Mouse (Mus musculus): Measurements from ENCODE around the gene Adat3. TPM values are rescaled to one million over a fixed set of nuclear protein-coding genes. Genes with fewer than 3 reads are reported as not detected.
A peak's percentile ranks its signal among the peaks of the same experiment; 100 is the strongest.
"Not testable (repeated sequence)": the region's sequence is repeated elsewhere in the genome, so short reads cannot be mapped to it uniquely, and the experiment has no call there.

Gene Adat3
- polyA plus RNA-seq, 1 experiment from 2014 or later = 5.4 TPM

GRCm38 (mm10) chr10:80649910-80650309, 47.2 kb downstream of the Adat3 start:
- H3K9me3 ChIP-seq; H3K9ac ChIP-seq; ATAC-seq (ENCODE audit: low FRiP score, low read depth); H3K4me3 ChIP-seq; H3K4me2 ChIP-seq (replicated peaks); H3K27ac ChIP-seq; H3K27me3 ChIP-seq (replicated peaks): not testable (repeated sequence)
- H3K4me1 ChIP-seq = peaks cover 13% of the 10 kb centered on the region
- peaks cover 44% of the 10 kb centered on the region for H3K36me3 ChIP-seq
- WGBS = 88% methylated on average over 6 of the region's 6 CpGs

GRCm38 (mm10) chr10:80650392-80650791, 47.7 kb downstream of the Adat3 start:
- no peaks in the 10 kb centered on the region for H3K27me3 ChIP-seq (replicated peaks)
- 91% methylated on average over 10 of the region's 10 CpGs for WGBS
- H3K9me3 ChIP-seq = no peaks in the 10 kb centered on the region
- peaks cover 18% of the 10 kb centered on the region for H3K4me1 ChIP-seq
- no peak for ATAC-seq (ENCODE audit: low FRiP score, low read depth)
- H3K9ac ChIP-seq = no peak overlapping the region
- no peak overlapping the region for H3K4me2 ChIP-seq (replicated peaks)
- H3K36me3 ChIP-seq = peaks cover 40% of the 10 kb centered on the region
- H3K27ac ChIP-seq = no peak overlapping the region
- no peak overlapping the region for H3K4me3 ChIP-seq

DNA sequence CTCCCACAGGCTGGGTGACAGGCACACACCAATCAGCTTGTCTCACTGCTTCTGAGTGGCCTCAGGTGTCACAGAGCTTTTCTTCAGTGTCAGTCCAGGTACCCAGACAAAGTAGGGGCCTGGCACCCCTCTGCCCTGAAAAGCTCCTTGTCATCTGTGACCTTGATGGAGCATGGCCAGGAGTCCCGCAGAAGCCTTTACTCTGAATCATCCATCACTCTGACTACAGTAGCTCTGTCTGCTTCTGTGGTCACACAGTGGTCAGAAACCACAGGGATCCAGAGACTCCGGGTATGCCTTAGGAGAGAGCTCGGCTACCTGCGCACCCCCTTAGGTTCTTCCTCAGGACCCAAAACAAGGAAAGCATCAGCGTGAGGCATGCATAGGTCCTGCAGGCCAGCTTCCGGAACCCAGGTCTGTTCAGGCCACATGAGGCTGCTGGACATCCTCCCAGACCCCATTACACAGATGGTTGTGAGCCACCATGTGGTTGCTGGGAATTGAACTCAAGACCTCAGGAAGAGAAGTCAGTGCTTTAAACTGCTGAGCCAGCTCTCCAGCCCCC, 50.6 kb downstream of the Adat3 start:
- no peak overlapping the region for H3K4me3 ChIP-seq
- no peak overlapping the region for H3K9ac ChIP-seq
- H3K27ac ChIP-seq = no peak overlapping the region
- 89% methylated on average over 6 of the region's 6 CpGs for WGBS
- H3K4me2 ChIP-seq (replicated peaks) = no peak overlapping the region
- H3K36me3 ChIP-seq = peaks cover 13% of the 10 kb centered on the region
- ATAC-seq (ENCODE audit: low FRiP score, low read depth) = no peak
- no peaks in the 10 kb centered on the region for H3K27me3 ChIP-seq (replicated peaks)
- no peaks in the 10 kb centered on the region for H3K9me3 ChIP-seq
- H3K4me1 ChIP-seq = peaks cover 29% of the 10 kb centered on the region

GRCm38 (mm10) chr10:80654866-80655265, 52.2 kb downstream of the Adat3 start:
- 90% methylated on average over 6 of the region's 6 CpGs for WGBS
- Histone ChIP-seq H3K4me2 (replicated peaks) (peak overlapping the region; percentile 98), H3K9me3 (no peaks in the 10 kb centered on the region), H3K4me3 (no peak overlapping the region), H3K27me3 (replicated peaks) (no peaks in the 10 kb centered on the region), H3K9ac (peak overlapping the region; percentile 23; the same call in 1 of the 2 replicates), H3K36me3 (peaks cover 6% of the 10 kb centered on the region), H3K4me1 (peaks cover 24% of the 10 kb centered on the region), H3K27ac (no peak overlapping the region)
- ATAC-seq (ENCODE audit: low FRiP score, low read depth) = no peak

DNA sequence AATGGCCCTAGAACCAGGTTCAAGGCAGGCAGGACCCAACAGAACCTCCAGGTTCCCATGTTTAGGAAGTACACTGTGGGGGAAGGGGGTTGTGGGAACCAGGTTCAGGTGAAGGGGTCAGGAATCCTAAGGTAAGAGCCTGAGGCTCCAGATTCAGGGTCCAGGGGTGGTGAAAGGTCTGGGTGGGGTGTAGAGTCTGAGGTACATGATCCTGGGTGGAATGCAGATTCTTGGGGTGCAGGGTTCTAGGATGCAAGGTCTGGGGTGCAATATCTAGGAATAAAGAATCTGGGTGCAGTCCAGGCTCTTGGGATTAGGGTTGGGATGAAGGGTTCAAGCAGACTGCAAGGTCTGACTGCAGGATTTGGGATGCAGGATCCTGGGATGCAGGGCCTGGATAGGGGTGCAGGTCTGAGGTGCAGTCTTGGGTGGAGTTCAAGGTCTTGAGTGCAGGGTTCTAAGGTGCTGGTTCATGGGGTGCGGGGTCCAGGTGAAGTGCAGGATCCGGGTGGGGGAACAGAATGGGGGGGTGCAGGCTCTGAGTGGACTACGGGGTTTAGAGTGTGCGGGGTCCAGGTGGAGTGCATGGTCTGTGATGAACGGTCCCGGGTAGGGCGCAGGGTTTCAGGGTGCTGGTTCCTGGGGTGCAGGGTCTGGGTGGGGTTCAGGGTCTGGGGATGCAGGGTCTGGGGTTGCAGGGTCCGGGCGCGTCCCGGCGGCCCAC, 52.9 kb downstream of the Adat3 start:
- Histone ChIP-seq H3K27me3 (replicated peaks) (no peaks in the 10 kb centered on the region), H3K9ac (peak overlapping the region; percentile 96), H3K27ac (peak overlapping the region; percentile 58), H3K36me3 (peaks cover 6% of the 10 kb centered on the region), H3K4me1 (peaks cover 24% of the 10 kb centered on the region), H3K4me2 (replicated peaks) (peak overlapping the region; percentile 98), H3K4me3 (peak overlapping the region; percentile 95), H3K9me3 (no peaks in the 10 kb centered on the region)
- peak; percentile 60 for ATAC-seq (ENCODE audit: low FRiP score, low read depth)
- 4% methylated on average over 12 of the region's 12 CpGs for WGBS

DNA sequence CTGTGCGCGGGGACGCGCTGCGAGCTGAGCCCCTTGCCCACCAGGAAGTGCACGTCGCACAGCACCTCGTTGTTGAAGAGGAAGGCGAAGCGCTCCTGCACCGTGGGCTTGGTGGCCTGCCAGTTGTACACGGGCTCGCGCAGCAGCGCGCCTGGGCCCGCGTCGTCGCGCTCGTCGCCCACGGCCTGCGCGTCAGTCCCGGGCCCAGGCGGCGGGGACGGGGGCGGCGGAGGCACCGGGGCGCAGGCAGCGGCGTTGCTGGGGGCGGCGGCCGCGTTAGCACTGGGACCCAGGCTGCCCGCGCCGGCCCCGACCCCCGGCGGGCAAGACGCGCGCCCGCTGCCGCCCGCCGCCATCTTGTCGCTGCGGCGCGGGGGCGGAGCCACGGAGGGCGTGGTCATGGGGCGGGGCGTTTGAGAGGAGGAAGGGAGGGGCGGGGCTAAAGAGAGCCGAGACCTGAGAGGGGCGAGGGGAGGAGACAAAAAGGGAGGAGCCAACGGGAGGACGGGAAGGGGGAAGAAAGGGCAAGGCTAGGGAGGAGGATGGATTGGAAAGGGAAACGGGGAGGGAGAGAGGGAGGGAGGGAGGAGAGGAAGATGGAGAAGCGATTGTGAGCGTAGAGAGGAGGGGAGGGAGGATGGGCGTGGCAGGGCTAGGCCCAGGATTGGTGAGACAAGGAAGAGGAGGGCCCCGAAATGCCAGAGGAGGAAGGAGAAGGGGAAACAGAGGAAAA, 53.6 kb downstream of the Adat3 start:
- peaks cover 6% of the 10 kb centered on the region for H3K36me3 ChIP-seq
- under 1% methylated on average over 71 of the region's 72 CpGs for WGBS
- peak overlapping the region; percentile 58 for H3K27ac ChIP-seq
- H3K4me2 ChIP-seq (replicated peaks) = peak overlapping the region; percentile 98
- H3K4me1 ChIP-seq = peaks cover 24% of the 10 kb centered on the region
- peak overlapping the region; percentile 96 for H3K9ac ChIP-seq
- peak overlapping the region; percentile 95 for H3K4me3 ChIP-seq
- H3K27me3 ChIP-seq (replicated peaks) = no peaks in the 10 kb centered on the region
- no peaks in the 10 kb centered on the region for H3K9me3 ChIP-seq
- peak; percentile 78 for ATAC-seq (ENCODE audit: low FRiP score, low read depth)

GRCm38 (mm10) chr10:80656863-80657623, 54.4 kb downstream of the Adat3 start, which contains the start of gene Btbd2:
Btbd2 (minus strand) TSS chr10:80657071.
- Histone ChIP-seq H3K4me2 (replicated peaks) (peak within 1 kb of the TSS; percentile 98), H3K27ac (peak within 1 kb of the TSS; percentile 58), H3K27me3 (replicated peaks) (no peaks in the 10 kb centered on the region), H3K36me3 (peaks cover 4% of the 10 kb centered on the region), H3K4me3 (peak within 1 kb of the TSS; percentile 95), H3K4me1 (peaks cover 24% of the 10 kb centered on the region), H3K9me3 (no peaks in the 10 kb centered on the region), H3K9ac (peak within 1 kb of the TSS; percentile 96)
- WGBS = 15% methylated on average over 15 of the region's 15 CpGs
- ATAC-seq (ENCODE audit: low FRiP score, low read depth) = peak; percentile 63

Small RNA genes lying within 50 kb of the gene (microRNA-seq; reads per million reads assigned to microRNA genes)
- not detected for gene Mir6912

Other genes starting within 250 kb of the Adat3 start
- 0.29 and 0.49 TPM in 2 replicates for gene Plk5, start 246.4 kb upstream of the Adat3 start, polyA plus RNA-seq (2016; fragmentation: Nextera tagmentation; extraction: Ambion mirVana)
- 23.6 and 26.5 TPM in 2 replicates for gene Mex3d, start 215.2 kb upstream of the Adat3 start, polyA plus RNA-seq (2016; fragmentation: Nextera tagmentation; extraction: Ambion mirVana)
- gene Mbd3, start 203.3 kb upstream of the Adat3 start, polyA plus RNA-seq (2016; fragmentation: Nextera tagmentation; extraction: Ambion mirVana) = 304 and 314 TPM in 2 replicates
- 436 and 478 TPM in 2 replicates for gene Uqcr11, start 196.1 kb upstream of the Adat3 start, polyA plus RNA-seq (2016; fragmentation: Nextera tagmentation; extraction: Ambion mirVana)
- 156 and 166 TPM in 2 replicates for gene Tcf3, start 169.2 kb upstream of the Adat3 start, polyA plus RNA-seq (2016; fragmentation: Nextera tagmentation; extraction: Ambion mirVana)
- 1.0 and 1.2 TPM in 2 replicates for gene Onecut3, start 108.0 kb upstream of the Adat3 start, polyA plus RNA-seq (2016; fragmentation: Nextera tagmentation; extraction: Ambion mirVana)
- 1.0 TPM in 2 replicates for gene Atp8b3, start 63.8 kb upstream of the Adat3 start, polyA plus RNA-seq (2016; fragmentation: Nextera tagmentation; extraction: Ambion mirVana)
- 35.6 and 35.9 TPM in 2 replicates for gene Rexo1, start 41.3 kb upstream of the Adat3 start, polyA plus RNA-seq (2016; fragmentation: Nextera tagmentation; extraction: Ambion mirVana)
- gene Klf16, start 25.6 kb upstream of the Adat3 start, polyA plus RNA-seq (2016; fragmentation: Nextera tagmentation; extraction: Ambion mirVana) = 7.3 and 7.5 TPM in 2 replicates
- gene Abhd17a, start 12.5 kb upstream of the Adat3 start, polyA plus RNA-seq (2016; fragmentation: Nextera tagmentation; extraction: Ambion mirVana) = 126 and 127 TPM in 2 replicates
- gene Scamp4, start within 50 bp of the Adat3 start, polyA plus RNA-seq (2016; fragmentation: Nextera tagmentation; extraction: Ambion mirVana) = 60.8 and 63.9 TPM in 2 replicates
- gene Gm49322, start 3.1 kb downstream of the Adat3 start, polyA plus RNA-seq (2016; fragmentation: Nextera tagmentation; extraction: Ambion mirVana) = 3.6 and 6.0 TPM in 2 replicates
- gene Csnk1g2, start 20.0 kb downstream of the Adat3 start, polyA plus RNA-seq (2016; fragmentation: Nextera tagmentation; extraction: Ambion mirVana) = 173 and 192 TPM in 2 replicates
- gene Btbd2, start 54.2 kb downstream of the Adat3 start, polyA plus RNA-seq (2016; fragmentation: Nextera tagmentation; extraction: Ambion mirVana) = 92.8 and 100 TPM in 2 replicates
- gene Mknk2, start 75.2 kb downstream of the Adat3 start, polyA plus RNA-seq (2016; fragmentation: Nextera tagmentation; extraction: Ambion mirVana) = 86.5 and 88.5 TPM in 2 replicates
- gene Mob3a, start 99.1 kb downstream of the Adat3 start, polyA plus RNA-seq (2016; fragmentation: Nextera tagmentation; extraction: Ambion mirVana) = 59.4 and 61.5 TPM in 2 replicates
- gene Izumo4, start 99.3 kb downstream of the Adat3 start, polyA plus RNA-seq (2016; fragmentation: Nextera tagmentation; extraction: Ambion mirVana) = 28.6 and 29.3 TPM in 2 replicates
- 93.9 and 95.1 TPM in 2 replicates for gene Ap3d1, start 139.4 kb downstream of the Adat3 start, polyA plus RNA-seq (2016; fragmentation: Nextera tagmentation; extraction: Ambion mirVana)
- gene Dot1l, start 152.3 kb downstream of the Adat3 start, polyA plus RNA-seq (2016; fragmentation: Nextera tagmentation; extraction: Ambion mirVana) = 26.3 and 26.5 TPM in 2 replicates
- gene Sf3a2, start 195.3 kb downstream of the Adat3 start, polyA plus RNA-seq (2016; fragmentation: Nextera tagmentation; extraction: Ambion mirVana) = 66.8 and 72.4 TPM in 2 replicates
- 155 TPM in 2 replicates for gene Plekhj1, start 195.7 kb downstream of the Adat3 start, polyA plus RNA-seq (2016; fragmentation: Nextera tagmentation; extraction: Ambion mirVana)
- not detected in 2 replicates for gene Amh, start 202.4 kb downstream of the Adat3 start, polyA plus RNA-seq (2016; fragmentation: Nextera tagmentation; extraction: Ambion mirVana)
- gene Jsrp1, start 210.6 kb downstream of the Adat3 start, polyA plus RNA-seq (2016; fragmentation: Nextera tagmentation; extraction: Ambion mirVana) = 1.4 and 1.6 TPM in 2 replicates
- gene Oaz1, start 223.8 kb downstream of the Adat3 start, polyA plus RNA-seq (2016; fragmentation: Nextera tagmentation; extraction: Ambion mirVana) = 1,342 and 1,429 TPM in 2 replicates
- 0.65 and 1.3 TPM in 2 replicates for gene Lingo3, start 241.2 kb downstream of the Adat3 start, polyA plus RNA-seq (2016; fragmentation: Nextera tagmentation; extraction: Ambion mirVana)

Measured in neural tube, embryonic 12.5 days (tissue).